Mouse (Mus musculus) adrenal gland, postnatal 10 days (tissue): ENCODE data around the gene Baz2a. TPM values are rescaled to one million over a fixed set of nuclear protein-coding genes. Genes with fewer than 3 reads are reported as not detected.
"Not testable (repeated sequence)": the region's sequence is repeated elsewhere in the genome, so short reads cannot be mapped to it uniquely, and the experiment has no call there.

Source experiments
- DNase-seq: peaks from one replicate; pipeline ENCODE4 v3.0.0; 2021; ENCODE audit warnings: mixed read lengths
- total RNA-seq, 2 experiments: library from RNA; stranded (reverse); gene quantifications; 2 replicates each; pipeline ENCODE4 v1.2.3; 2021

The Baz2a gene
- total RNA-seq, 2 experiments from 2014 or later: 37.1 to 51.9 TPM

GRCm38 (mm10) chr10:128111227-128111626, 19.9 kb downstream of the Baz2a start:
- no peak for DNase-seq

DNA sequence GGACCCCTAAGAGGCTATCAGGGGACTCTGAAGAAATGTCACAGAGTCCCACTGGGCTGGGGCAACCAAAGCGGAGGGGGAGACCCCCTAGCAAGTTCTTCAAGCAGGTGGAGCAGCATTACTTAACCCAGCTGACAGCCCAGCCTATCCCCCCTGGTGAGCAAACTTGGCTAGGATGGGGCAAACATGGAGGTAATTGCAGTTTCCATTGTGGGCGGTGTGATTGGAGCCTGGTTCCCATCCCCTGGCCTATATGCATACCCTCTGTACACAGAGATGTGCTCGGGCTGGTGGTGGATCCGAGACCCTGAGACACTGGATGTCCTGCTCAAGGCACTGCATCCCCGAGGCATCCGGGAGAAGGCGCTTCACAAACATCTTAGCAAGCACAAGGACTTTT, 32.5 kb downstream of the Baz2a start:
- no peak for DNase-seq

DNA sequence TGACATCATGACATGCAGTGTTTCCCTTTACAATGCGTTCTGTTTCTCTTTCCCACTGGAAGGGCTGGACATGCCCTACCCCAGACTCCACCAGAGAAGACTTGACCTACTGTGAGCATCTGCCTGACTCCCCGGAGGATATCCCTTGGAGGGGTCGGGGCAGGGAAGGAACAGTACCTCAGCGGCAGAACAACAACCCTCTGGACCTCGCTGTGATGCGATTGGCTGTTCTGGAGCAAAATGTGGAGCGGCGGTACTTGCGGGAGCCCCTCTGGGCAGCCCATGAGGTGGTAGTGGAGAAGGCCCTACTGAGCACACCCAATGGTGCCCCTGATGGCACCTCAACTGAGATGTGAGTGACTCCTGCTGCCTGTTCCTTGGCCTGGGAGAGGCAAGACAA, 33.5 kb downstream of the Baz2a start:
- no peak for DNase-seq

DNA sequence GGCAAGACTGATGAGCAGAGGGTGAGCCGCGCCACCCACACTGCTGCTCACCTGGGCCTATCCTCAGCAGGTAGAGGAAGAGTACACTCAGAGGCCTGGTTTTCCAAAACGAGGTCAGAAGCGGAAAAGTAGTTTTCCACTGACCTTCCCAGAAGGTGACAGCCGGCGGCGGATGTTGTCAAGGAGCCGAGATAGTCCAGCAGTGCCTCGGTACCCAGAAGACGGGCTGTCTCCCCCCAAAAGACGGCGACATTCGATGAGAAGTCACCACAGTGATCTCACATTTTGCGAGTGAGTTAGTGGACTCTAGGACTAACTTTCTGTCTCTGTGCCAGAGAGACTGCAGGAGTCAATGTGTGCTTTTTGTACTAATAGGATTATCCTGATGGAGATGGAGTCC, 34.6 kb downstream of the Baz2a start:
- no peak for DNase-seq

GRCm38 (mm10) chr10:128127497-128127896, 36.1 kb downstream of the Baz2a start:
- no peak for DNase-seq

- no peak for DNase-seq
Measured at GRCm38 (mm10) chr10:128128143-128128542, 36.8 kb downstream of the Baz2a start.

GRCm38 (mm10) chr10:128131297-128131696, 39.9 kb downstream of the Baz2a start:
- DNase-seq: no peak

GRCm38 (mm10) chr10:128131812-128132211, 40.4 kb downstream of the Baz2a start:
- DNase-seq: no peak

- DNase-seq: no peak
Measured at GRCm38 (mm10) chr10:128133650-128134332, 42.4 kb downstream of the Baz2a start.

DNA sequence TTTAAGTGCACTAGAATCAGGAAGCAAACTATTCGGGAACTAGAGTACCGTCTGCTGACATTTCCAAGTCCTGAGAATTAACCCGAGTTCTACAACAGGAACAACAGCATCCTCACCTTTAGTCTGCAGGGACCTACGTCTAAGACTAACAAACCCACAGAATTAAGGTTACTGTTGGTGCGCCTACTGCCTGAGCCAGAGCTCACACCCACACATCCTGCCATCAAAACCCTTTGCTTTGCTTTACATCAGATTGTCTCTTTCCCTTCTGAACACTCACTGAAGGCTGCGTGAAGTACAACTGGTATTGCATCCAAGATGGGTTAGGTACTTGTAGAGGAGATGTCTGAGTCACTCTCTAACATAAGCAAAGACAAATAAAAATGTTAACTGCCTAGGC, 44.0 kb downstream of the Baz2a start:
- DNase-seq: no peak

- peak; percentile 76 for DNase-seq
Measured at GRCm38 (mm10) chr10:128140236-128140952, 49.0 kb downstream of the Baz2a start.

DNA sequence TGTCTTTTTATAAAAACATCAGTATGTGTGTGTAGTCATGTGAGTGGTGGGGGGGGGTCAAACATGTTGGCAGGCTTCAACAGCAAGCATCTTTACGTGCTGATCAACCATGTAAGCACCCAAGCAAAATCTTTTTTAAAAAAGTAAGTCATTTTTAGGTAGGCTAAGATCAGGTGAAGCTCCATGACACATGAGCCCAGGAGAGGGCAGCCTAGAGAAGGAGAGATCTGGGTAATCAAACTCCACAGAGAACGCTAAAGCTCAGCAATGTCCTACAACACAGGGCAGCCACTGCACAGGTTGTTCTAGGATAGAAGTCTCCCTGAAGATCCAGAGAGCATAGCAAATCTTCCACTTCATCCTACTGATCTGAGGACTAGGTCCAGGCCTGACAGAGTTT, 50.8 kb downstream of the Baz2a start:
- DNase-seq: peak; percentile 34

DNA sequence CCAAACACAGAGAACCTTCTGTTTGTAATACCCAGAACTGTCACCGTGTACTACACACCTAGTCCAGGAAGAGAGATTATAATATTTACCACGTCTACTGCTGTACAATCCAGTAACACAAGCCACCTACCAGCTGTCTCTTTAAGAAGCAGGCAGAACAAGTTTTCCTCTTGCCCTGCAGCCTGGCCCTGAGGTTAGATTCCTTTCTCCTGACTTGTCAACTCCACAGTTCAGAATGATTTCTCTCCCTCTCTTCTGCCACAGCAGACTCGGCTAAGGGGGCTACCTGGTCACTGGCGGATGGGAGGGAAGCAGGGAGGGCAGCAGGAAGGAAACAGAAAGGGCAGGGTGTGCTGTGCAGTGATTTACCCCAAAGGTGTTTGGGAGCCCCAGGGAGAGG, 52.3 kb downstream of the Baz2a start:
- DNase-seq: no peak

DNA sequence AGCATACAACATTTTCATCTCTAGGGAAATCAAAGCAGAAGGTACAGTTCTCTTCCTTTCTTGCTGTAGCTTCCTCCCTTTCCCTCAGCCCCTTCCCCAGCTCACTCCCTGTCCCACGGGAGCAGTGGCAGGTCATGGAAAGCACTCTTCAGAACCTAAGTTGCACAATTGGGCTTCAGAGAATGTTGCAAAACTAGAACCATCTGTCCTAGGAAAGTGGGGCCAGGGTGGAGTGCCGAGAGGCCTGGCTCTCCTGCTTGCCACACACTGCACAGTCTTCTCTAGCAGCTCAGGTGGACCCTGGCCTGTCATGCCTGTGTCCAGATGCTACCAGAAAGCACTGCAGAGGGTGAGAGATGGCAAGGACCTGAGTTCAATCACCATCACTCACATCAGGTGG, 53.6 kb downstream of the Baz2a start:
- peak; percentile 26 for DNase-seq

GRCm38 (mm10) chr10:128148789-128149365, 57.5 kb downstream of the Baz2a start:
- DNase-seq: no peak

GRCm38 (mm10) chr10:128149592-128149991, 58.2 kb downstream of the Baz2a start:
- peak; percentile 87 for DNase-seq

GRCm38 (mm10) chr10:128150941-128151340, 59.6 kb downstream of the Baz2a start:
- DNase-seq: peak; percentile 76

- no peak for DNase-seq
Measured at GRCm38 (mm10) chr10:128153978-128154377, 62.6 kb downstream of the Baz2a start.

GRCm38 (mm10) chr10:128165726-128166125, 74.3 kb downstream of the Baz2a start:
- DNase-seq: not testable (repeated sequence)

DNA sequence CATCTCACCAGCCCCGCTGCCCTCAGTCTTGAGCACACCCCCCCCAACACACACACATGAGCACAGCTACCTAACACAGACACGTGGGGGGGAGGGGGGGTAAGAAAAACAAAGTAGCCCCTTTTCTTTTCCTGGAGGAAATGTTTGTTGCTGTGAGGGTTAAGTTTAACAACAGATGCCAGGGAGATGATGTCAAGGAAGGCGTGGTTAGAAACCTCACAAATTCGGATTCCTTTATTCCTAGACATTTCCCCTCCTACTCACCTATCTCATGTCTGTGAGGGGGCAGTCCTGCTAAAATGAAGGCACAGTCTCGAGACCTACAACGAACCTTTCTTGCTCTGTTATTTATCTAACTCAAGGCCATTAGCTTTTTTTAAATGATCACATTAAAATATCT, 75.7 kb downstream of the Baz2a start:
- DNase-seq: no peak

DNA sequence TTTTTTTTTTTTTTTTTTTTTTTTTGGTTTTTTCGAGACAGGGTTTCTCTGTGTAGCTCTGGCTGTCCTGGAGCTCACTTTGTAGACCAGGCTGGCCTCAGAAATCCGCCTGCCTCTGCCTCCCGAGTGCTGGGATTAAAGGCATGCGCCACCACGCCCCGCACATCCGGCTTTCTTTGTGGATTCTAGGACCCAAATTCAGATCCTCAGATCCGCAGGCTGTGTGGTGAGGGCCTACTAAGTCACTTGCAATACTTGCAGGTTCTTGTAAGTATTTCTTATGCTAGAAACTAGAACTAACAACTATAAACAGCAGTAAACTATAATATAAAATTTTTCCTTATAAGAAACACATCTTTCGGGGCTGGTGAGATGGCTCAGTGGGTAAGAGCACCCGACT, 80.0 kb downstream of the Baz2a start:
- DNase-seq: not testable (repeated sequence)

DNA sequence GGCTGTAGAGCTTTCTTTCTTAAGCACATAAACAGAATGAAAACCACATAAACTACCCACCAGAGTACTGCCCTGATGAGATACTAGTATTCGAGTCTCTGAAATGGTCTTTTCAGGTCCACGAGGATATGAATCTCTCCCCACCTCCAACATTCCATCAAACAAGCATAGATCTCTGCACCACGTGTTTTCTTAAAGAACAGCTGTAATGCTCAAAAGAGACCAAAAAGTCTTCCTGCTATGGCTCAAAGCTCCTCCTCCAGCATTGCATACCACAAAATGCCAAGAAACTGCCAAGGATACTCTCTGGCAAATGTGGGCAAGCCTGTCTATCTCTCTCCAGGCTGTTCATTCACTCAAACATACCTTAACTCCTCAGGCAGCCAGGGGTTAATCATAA, 83.9 kb downstream of the Baz2a start:
- DNase-seq: no peak

DNA sequence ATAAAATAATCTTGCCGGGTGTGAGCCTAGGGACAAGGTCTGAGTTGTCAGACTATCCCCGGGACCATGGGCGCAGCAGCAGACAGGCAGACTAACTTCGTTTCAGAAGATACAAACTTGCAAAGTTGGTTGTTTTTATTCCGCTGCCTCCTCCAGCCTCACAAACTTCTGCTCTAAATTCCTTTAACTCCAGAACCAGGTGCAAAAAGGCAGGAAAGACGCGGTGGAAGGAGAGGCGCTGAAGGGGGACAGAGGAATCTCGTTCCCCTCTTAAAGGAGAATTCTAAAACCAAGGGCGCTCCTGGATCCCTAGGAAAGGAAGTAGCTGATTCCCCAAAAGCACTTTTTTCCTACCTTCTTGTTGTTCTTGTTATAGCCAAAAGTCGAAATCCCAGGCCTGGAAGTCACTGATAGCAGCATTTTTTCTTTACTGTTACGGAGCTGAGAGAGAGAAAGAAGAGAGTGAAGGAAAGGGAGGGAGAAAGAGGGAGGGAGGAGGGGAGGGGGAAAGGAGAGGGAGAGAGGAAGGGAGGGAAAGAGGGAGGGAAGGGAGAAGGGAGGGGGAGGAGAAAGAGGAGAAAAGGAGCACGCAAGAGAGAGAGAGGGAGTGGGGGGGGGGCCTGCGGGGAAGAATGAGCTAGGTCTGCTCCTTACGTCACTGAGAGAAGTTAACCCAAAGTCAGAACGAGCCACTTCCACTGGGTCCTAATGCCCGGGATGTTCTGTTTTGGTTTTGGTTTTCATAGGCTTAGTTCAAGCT, 84.8 kb downstream of the Baz2a start:
- peak; percentile 76 for DNase-seq
